Mouse (Mus musculus) liver, postnatal 0 days (tissue): Measurements from ENCODE around the gene Gfi1.

Source experiments
- CTCF ChIP-seq: sonication (generic); IDR thresholded peaks from 2 replicates; pipeline ENCODE4 v1.5.1; 2016; ENCODE audit warnings: antibody characterized with exemption, low read depth
- EP300 ChIP-seq: IDR thresholded peaks from 2 replicates; pipeline ENCODE4 v1.6.1; 2016; ENCODE audit warnings: antibody characterized with exemption, low read depth, mild to moderate bottlenecking

- TF ChIP-seq CTCF = no peak
- TF ChIP-seq EP300 = no peak
Observed at GRCm38 (mm10) chr5:107687161-107687560, 38.7 kb downstream of the Gfi1 start.
